Mouse (Mus musculus) testis, adult 2 months (tissue): ENCODE results near the gene Slc4a1.

ENCODE experiments used
- CTCF ChIP-seq: fragments of 200-500 bp; IDR thresholded peaks from 2 replicates; pipeline ENCODE4 v1.5.1; 2012; ENCODE audit warnings: low read depth, mild to moderate bottlenecking, inconsistent platforms, low read length, moderate library complexity; ENCODE audit not compliant: control insufficient read depth, insufficient read depth, insufficient replicate concordance
- POLR2A ChIP-seq: fragments of 200-500 bp; IDR thresholded peaks from 2 replicates; pipeline ENCODE4 v1.6.1; 2012; ENCODE audit warnings: low read depth, mild to moderate bottlenecking, inconsistent platforms, low read length, moderate library complexity; ENCODE audit not compliant: control insufficient read depth

DNA sequence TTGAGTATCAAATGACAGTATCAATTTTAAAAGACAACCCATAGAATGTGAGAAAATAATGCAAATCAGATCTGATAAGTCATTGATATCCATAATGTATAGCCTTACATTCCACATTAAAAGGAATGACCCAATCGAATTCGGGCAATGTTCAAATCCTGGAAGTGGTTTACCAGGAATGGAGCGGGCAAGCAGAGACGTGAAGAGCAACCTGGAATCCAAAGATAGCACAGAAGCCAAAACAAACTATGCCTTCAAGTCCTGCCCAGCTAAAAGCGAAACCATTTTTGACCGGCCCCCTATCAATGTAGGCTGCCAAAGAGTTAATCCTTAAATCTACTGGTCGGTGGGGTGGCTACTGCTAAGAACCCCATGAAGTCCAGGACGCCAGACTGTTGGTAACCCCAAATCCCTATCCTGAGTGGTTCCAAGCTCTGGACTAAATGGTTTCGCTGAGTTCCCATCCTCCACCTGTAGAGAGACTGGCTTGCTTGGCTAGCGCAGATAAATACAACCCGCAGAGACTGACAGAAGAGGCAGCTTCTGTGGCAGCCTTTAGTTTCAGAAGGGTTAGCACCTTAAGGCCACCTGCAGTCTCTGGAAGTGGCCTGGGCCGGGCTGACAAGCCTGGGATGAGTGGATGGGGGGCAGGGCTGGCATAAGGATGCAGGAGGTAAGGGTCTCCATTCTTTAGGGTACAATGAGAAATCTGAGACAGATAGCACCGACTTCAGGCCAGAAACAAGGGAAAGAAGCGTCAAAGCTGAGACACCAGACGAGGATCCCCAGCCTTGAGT is 26.6 kb upstream of the Slc4a1 start:
- TF ChIP-seq POLR2A (no peak), CTCF (no peak)
